Mouse (Mus musculus): Measurements from ENCODE around the gene Nxpe3.

- TF ChIP-seq CTCF (IDR thresholded peaks at IDR 0.05; ENCODE audit: extremely low read depth, insufficient read length, insufficient replicate concordance, low read depth, low read length) = no peak
- TF ChIP-seq POLR2A (IDR thresholded peaks at IDR 0.05; ENCODE audit: low read depth, low read length) = no peak
Measured at GRCm38 (mm10) chr16:55798845-55799244, 96.2 kb downstream of the Nxpe3 start.
